Mouse (Mus musculus) liver, embryonic 14.5 days (tissue): ENCODE data around the gene Arsa. TPM values are rescaled to one million over a fixed set of nuclear protein-coding genes. Genes with fewer than 3 reads are reported as not detected.

Source experiments
- ATAC-seq: fragments of 200-750 bp; cut with Nextera tagmentation; 2 replicates; pipeline ENCODE4 v1.8.0; 2017; ENCODE audit warnings: moderate number of reproducible peaks, mild to moderate bottlenecking, moderate library complexity; ENCODE audit not compliant: insufficient read depth
- DNase-seq, 3 experiments: peaks; one replicate each; pipeline ENCODE4 v3.0.0-alpha.2; 2012 to 2013; ENCODE audit warnings: low read depth in 3 of 3, low spot score in 3 of 3
- H3K27ac ChIP-seq: fragments of 300-500 bp; sonication (generic); 2 replicates; pipeline ENCODE4 v1.5.1; 2014; ENCODE audit warnings: moderate library complexity, mild to moderate bottlenecking, control low read depth, inconsistent platforms
- H3K27me3 ChIP-seq: fragments of 300-500 bp; sonication (generic); 2 replicates; pipeline ENCODE4 v1.6.1; 2014; ENCODE audit warnings: mild to moderate bottlenecking, low read length, moderate library complexity; ENCODE audit not compliant: control insufficient read depth, insufficient read depth
- H3K36me3 ChIP-seq: fragments of 300-500 bp; sonication (generic); replicated peaks from 2 replicates; pipeline ENCODE4 v1.6.1; 2014; ENCODE audit warnings: low read depth; ENCODE audit not compliant: control insufficient read depth, insufficient read depth
- H3K4me1 ChIP-seq, 2 experiments: fragments of 200-500 bp in 1 of 2; fragments of 300-500 bp in 1 of 2; sonication (generic) in 1 of 2; replicated peaks; 2 replicates each; pipeline ENCODE4 v1.6.1; 2012 to 2014; ENCODE audit warnings: antibody characterized with exemption in 1 of 2, inconsistent platforms in 1 of 2, low read length in 1 of 2; ENCODE audit not compliant: control insufficient read depth in 2 of 2, insufficient read depth in 2 of 2
- H3K4me2 ChIP-seq: fragments of 300-500 bp; sonication (generic); 2 replicates; pipeline ENCODE4 v1.6.1; 2014; ENCODE audit warnings: low read depth, mild to moderate bottlenecking, control low read depth, moderate library complexity
- H3K4me3 ChIP-seq, 2 experiments: fragments of 200-500 bp in 1 of 2; fragments of 300-500 bp in 1 of 2; sonication (generic) in 1 of 2; 2 replicates each; pipeline ENCODE4 v1.5.1; 2012 to 2014; ENCODE audit warnings: low read depth in 2 of 2, low read length in 2 of 2, mild to moderate bottlenecking in 2 of 2, control low read depth in 1 of 2, inconsistent platforms in 1 of 2, moderate library complexity in 1 of 2; ENCODE audit not compliant: insufficient read depth in 1 of 2
- H3K9ac ChIP-seq: fragments of 300-500 bp; sonication (generic); replicated peaks from 2 replicates; pipeline ENCODE4 v1.6.1; 2014; ENCODE audit warnings: mild to moderate bottlenecking, control low read depth, moderate library complexity
- H3K9me3 ChIP-seq: fragments of 300-500 bp; sonication (generic); 2 replicates; pipeline ENCODE4 v1.6.1; 2016; ENCODE audit warnings: low read length, mixed read lengths; ENCODE audit not compliant: control insufficient read depth
- CTCF ChIP-seq: IDR thresholded peaks from 2 replicates; pipeline ENCODE4 v1.5.1; 2016; ENCODE audit warnings: antibody characterized with exemption, low read depth, control low read depth
- EP300 ChIP-seq: IDR thresholded peaks from 2 replicates; pipeline ENCODE4 v1.6.1; 2016; ENCODE audit warnings: antibody characterized with exemption, low read depth
- WGBS: fragments of 180-500 bp; shearing (Covaris S2); extraction: QIAGEN DNeasy Blood & Tissue Kit; methylation state at CpG from one replicate; pipeline ENCODE4 v1.1.7; 2014; ENCODE audit not compliant: insufficient replicate concordance; 5-methylcytosine and 5-hydroxymethylcytosine counted together
- polyA plus RNA-seq, 2 experiments: library from polyadenylated mRNA; depleted of rRNA in 1 of 2; stranded (reverse) in 1 of 2; unstranded in 1 of 2; fragments of >200 nt; fragmentation: Nextera tagmentation in 1 of 2; extraction: Ambion mirVana in 1 of 2; gene quantifications; 2 replicates each; pipeline versions ENCODE4 v1.2.1 to v1.2.3; 2012 to 2014

The Arsa gene
- polyA plus RNA-seq, 2 experiments = 3.1 to 3.4 TPM

DNA sequence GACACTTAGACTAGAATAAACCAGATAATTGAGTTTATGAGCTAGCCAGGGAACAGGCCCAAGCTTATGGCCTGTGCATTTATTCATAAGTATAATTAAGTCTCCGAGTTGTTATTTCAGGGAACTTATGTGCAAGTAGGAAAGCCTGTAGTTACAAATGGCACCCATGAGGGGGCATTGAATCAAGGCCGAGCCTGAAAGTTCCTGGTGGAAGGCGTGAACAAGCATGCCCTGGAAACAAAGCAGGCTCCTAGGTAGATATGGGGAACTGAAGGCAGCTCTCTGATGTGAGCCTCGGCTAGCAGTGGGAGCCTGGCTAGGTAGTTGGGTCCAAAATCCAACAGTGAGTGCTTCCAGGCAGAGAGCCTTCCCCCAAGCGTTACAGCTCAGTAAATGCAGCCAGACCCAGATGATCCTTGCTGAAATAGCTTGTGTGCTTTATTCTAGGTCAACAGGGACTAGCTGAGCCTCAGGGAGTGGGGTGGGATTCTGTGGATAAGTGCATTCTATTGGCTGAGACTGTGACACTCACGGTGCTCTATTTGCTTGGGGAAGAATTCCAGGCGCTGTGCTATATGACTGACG lies 34.6 kb downstream of the Arsa start:
- WGBS = 37% methylated on average over 8 of the region's 8 CpGs
- TF ChIP-seq CTCF = no peak
- TF ChIP-seq EP300 = no peak
- Histone ChIP-seq H3K9me3 (no peaks in the 10 kb centered on the region), H3K27ac (no peak overlapping the region), H3K9ac (no peak overlapping the region), H3K36me3 (no peaks in the 10 kb centered on the region), H3K4me1 (no peaks in the 10 kb centered on the region), H3K4me3 (no peak overlapping the region), H3K27me3 (no peaks in the 10 kb centered on the region), H3K4me2 (no peak overlapping the region)
- no peak for DNase-seq
- ATAC-seq = no peak

DNA sequence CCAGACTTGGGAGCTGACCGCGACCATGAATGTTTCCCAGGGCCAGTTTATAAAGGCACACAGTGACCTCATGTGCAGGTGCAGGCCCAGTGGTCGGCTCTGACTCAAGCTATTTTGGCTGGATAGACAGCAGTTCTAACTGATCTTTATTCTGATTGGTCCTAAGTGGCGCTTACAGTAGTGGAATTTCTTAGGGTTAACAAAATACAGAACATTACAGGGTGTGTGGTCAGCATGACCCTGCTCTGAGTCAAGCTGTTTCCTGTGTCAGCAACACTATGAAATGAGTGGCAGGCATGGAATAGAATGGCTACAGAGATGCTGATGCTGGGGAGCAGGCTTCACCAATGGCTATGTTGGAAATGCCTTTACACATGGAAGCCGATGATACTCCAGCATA lies 41.3 kb downstream of the Arsa start:
- peaks cover 0 to 4% of the 10 kb centered on the region in 2 experiments; a peak in 2 of 4 replicates for H3K4me1 ChIP-seq
- no peaks in the 10 kb centered on the region for H3K9me3 ChIP-seq
- no peaks in the 10 kb centered on the region for H3K36me3 ChIP-seq
- H3K4me3 ChIP-seq = no peak overlapping the region
- H3K9ac ChIP-seq = no peak overlapping the region
- H3K27ac ChIP-seq = no peak overlapping the region
- no peak overlapping the region for H3K4me2 ChIP-seq
- WGBS = 65% methylated on average over 5 of the region's 5 CpGs
- no peaks in the 10 kb centered on the region for H3K27me3 ChIP-seq
- TF ChIP-seq EP300 = no peak
- no peak for TF ChIP-seq CTCF
- no peak for ATAC-seq
- DNase-seq = no peak

DNA sequence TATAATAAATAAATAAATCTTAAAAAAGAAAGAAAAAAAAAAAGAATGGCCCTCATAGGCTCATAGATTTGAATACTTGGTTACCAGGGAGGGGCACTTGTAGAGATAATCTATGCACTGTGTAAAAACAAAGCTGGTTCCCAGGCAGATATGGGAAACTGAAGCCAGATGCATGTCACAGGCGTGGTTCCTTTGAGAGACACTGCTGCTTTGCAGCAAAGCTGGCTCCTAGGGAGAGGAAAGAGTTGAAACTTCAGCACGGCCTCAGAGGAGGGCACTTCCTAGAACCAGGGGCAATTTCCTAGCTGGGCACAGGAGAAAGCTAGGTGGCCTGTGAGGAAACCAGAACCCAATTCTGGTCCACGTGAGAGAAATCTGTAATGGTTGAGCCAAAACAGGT lies 43.1 kb downstream of the Arsa start:
- DNase-seq = no peak
- ATAC-seq = no peak
- 43% methylated on average over 3 of the region's 3 CpGs for WGBS
- H3K4me2 ChIP-seq = no peak overlapping the region
- H3K36me3 ChIP-seq = no peaks in the 10 kb centered on the region
- H3K27ac ChIP-seq = no peak overlapping the region
- no peaks in the 10 kb centered on the region for H3K27me3 ChIP-seq
- no peak overlapping the region for H3K4me3 ChIP-seq
- TF ChIP-seq CTCF (no peak), EP300 (no peak)
- no peaks in the 10 kb centered on the region for H3K9me3 ChIP-seq
- H3K4me1 ChIP-seq = peaks cover 0 to 8% of the 10 kb centered on the region in 2 experiments; a peak in 2 of 4 replicates
- H3K9ac ChIP-seq = no peak overlapping the region

GRCm38 (mm10) chr15:89432946-89433345 lies 44.3 kb downstream of the Arsa start:
- TF ChIP-seq EP300 = no peak
- no peak for TF ChIP-seq CTCF
- Histone ChIP-seq H3K4me1 (peaks cover 3 to 12% of the 10 kb centered on the region in 2 experiments; a peak in 3 of 4 replicates), H3K9me3 (no peaks in the 10 kb centered on the region), H3K4me3 (no peak overlapping the region), H3K36me3 (no peaks in the 10 kb centered on the region; the same call in 1 of the 2 replicates), H3K27me3 (no peaks in the 10 kb centered on the region), H3K9ac (no peak overlapping the region), H3K27ac (no peak overlapping the region), H3K4me2 (no peak overlapping the region)
- DNase-seq = no peak
- no peak for ATAC-seq
- 68% methylated on average over 4 of the region's 4 CpGs for WGBS

DNA sequence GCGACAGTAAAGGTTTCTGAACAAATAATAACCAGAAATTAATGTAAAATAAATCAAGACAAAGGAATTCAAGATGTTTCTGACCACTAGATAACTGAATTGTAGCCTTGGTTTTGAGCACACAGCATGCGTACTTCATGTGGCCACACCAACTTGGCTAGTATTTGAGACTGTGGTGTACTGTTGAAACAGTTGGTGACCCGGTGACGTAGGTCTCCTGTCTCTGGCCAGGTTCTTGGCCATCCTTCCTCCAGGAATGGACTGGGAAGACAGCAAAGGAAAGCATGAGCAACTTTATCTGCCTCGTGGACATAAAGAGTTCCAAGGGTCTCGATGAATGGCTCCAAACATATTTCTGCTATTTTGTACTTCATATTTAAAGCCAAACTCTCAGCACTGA lies 45.4 kb downstream of the Arsa start:
- no peak for DNase-seq
- TF ChIP-seq EP300 (no peak), CTCF (no peak)
- Histone ChIP-seq H3K27ac (no peak overlapping the region), H3K9me3 (no peaks in the 10 kb centered on the region), H3K4me2 (no peak overlapping the region), H3K4me1 (peaks cover 3 to 12% of the 10 kb centered on the region in 2 experiments; a peak in 3 of 4 replicates), H3K36me3 (no peaks in the 10 kb centered on the region; the same call in 1 of the 2 replicates), H3K27me3 (no peaks in the 10 kb centered on the region), H3K9ac (no peak overlapping the region), H3K4me3 (no peak overlapping the region)
- 80% methylated on average over 6 of the region's 6 CpGs for WGBS
- no peak for ATAC-seq
